Mouse (Mus musculus): ENCODE results near the gene Ephx1. TPM values are rescaled to one million over a fixed set of nuclear protein-coding genes. Genes with fewer than 3 reads are reported as not detected.

Ephx1 gene
- polyA plus RNA-seq, 1 experiment from 2014 or later, result 0.87 TPM

Other genes starting within 250 kb of the Ephx1 start
- gene H3f3a, start 207.0 kb downstream of the Ephx1 start, polyA plus RNA-seq (2014; fragmentation: Nextera tagmentation; extraction: Ambion mirVana), result 3,662 and 3,728 TPM in 2 replicates
- gene Sde2, start 169.8 kb downstream of the Ephx1 start, polyA plus RNA-seq (2014; fragmentation: Nextera tagmentation; extraction: Ambion mirVana), result 34.1 and 35.1 TPM in 2 replicates
- gene Lefty2, start 127.8 kb downstream of the Ephx1 start, polyA plus RNA-seq (2014; fragmentation: Nextera tagmentation; extraction: Ambion mirVana), result not detected in 2 replicates
- gene Pycr2, start 116.6 kb downstream of the Ephx1 start, polyA plus RNA-seq (2014; fragmentation: Nextera tagmentation; extraction: Ambion mirVana), result 85.4 and 97.9 TPM in 2 replicates
- gene Lefty1, start 85.9 kb downstream of the Ephx1 start, polyA plus RNA-seq (2014; fragmentation: Nextera tagmentation; extraction: Ambion mirVana), result 0.51 and 1.1 TPM in 2 replicates
- 2.4 and 2.5 TPM in 2 replicates for gene Tmem63a, start 78.6 kb downstream of the Ephx1 start, polyA plus RNA-seq (2014; fragmentation: Nextera tagmentation; extraction: Ambion mirVana)
- gene 9130409I23Rik, start 30.3 kb upstream of the Ephx1 start, polyA plus RNA-seq (2014; fragmentation: Nextera tagmentation; extraction: Ambion mirVana), result 0.08 TPM in 1 of 2 replicates, not detected in the other
- gene Nvl, start 123.3 kb upstream of the Ephx1 start, polyA plus RNA-seq (2014; fragmentation: Nextera tagmentation; extraction: Ambion mirVana), result 35.1 and 36.9 TPM in 2 replicates
- 93.6 and 101 TPM in 2 replicates for gene Cnih4, start 123.8 kb upstream of the Ephx1 start, polyA plus RNA-seq (2014; fragmentation: Nextera tagmentation; extraction: Ambion mirVana)
- 37.7 and 39.3 TPM in 2 replicates for gene Wdr26, start 191.1 kb upstream of the Ephx1 start, polyA plus RNA-seq (2014; fragmentation: Nextera tagmentation; extraction: Ambion mirVana)

All from midbrain, embryonic 11.5 days (tissue).